Comparison of ENCODE assay signal across 23 mouse cellular contexts in the genomic region with DNA sequence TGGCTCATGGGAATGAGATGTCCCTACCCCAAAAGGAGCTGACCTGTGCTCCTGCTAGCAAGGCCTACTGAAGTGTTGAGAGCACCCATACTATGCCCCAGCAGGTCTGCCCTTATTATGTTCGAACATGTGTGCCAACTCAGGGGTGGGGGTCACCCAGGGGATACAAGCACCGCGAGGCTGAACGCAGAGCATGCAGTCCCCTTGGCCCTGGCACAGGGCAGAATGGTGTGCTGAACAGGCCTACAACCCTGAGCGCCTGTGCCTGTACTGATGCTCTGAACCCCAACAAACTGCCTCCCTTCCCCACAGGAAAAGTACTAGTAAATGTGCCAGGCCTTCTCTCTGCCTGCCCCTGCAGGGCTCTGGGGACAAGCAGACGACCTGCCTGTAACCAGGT. TPM values are rescaled to one million over a fixed set of nuclear protein-coding genes. Genes with fewer than 3 reads are reported as not detected.
DNase-seq lines count a peak whose midpoint lies in the region; ATAC-seq and TF ChIP-seq lines count a peak whose summit lies in the region.
"Had no signal": no experiment of that assay in that cellular context is flagged by ENCODE, and none has a peak within 500 bp of the region (broad histone marks: within the 10 kb centered on the region; RNA-seq: fewer than 3 reads in every experiment).

No protein-coding gene starts in this region.

- WGBS in forebrain, embryonic 11.5 days = 93% methylated on average over 6 of the region's 6 CpGs
- WGBS in forebrain, postnatal 0 days = over 99% methylated on average over 6 of the region's 6 CpGs

- H3K4me3 ChIP-seq in forebrain, embryonic 11.5 days (ENCODE audit: low read depth, low read length) = no peak overlapping the region
- H3K4me3 ChIP-seq in forebrain, postnatal 0 days (ENCODE audit: low read depth, low read length) = no peak overlapping the region
- H3K4me3 ChIP-seq: forebrain, embryonic 13.5 days; hindbrain, embryonic 15.5 days; neural tube, embryonic 12.5 days had no signal

- no peak for ATAC-seq in forebrain, embryonic 11.5 days (replicated peaks; ENCODE audit: low FRiP score)
- no peak for ATAC-seq in forebrain, postnatal 0 days
- ATAC-seq: forebrain, embryonic 13.5 days; intestine, postnatal 0 days had no signal

- H3K4me2 ChIP-seq in forebrain, embryonic 11.5 days (ENCODE audit: low read depth, low read length, severe bottlenecking) = no peak overlapping the region
- no peak overlapping the region for H3K4me2 ChIP-seq in forebrain, postnatal 0 days (ENCODE audit: low read depth)
- H3K4me2 ChIP-seq: forebrain, embryonic 13.5 days; heart, embryonic 11.5 days; hindbrain, embryonic 15.5 days; lung, embryonic 14.5 days; midbrain, embryonic 11.5 days; neural tube, embryonic 12.5 days had no signal

- H3K36me3 ChIP-seq in forebrain, embryonic 11.5 days (ENCODE audit: control insufficient read depth, insufficient read depth, low read length) = peaks cover 4% of the 10 kb centered on the region; the same call in 1 of the 2 replicates
- H3K36me3 ChIP-seq in forebrain, postnatal 0 days (ENCODE audit: insufficient read depth) = peaks cover 94% of the 10 kb centered on the region

- no peak overlapping the region for H3K27ac ChIP-seq in forebrain, embryonic 11.5 days (ENCODE audit: low read depth, low read length)
- H3K27ac ChIP-seq in forebrain, postnatal 0 days (ENCODE audit: low read depth, low read length) = no peak overlapping the region
- H3K27ac ChIP-seq: forebrain, embryonic 13.5 days; hindbrain, embryonic 15.5 days; macrophage; neural tube, embryonic 12.5 days had no signal

- no peaks in the 10 kb centered on the region for H3K4me1 ChIP-seq in forebrain, embryonic 11.5 days (replicated peaks; ENCODE audit: control insufficient read depth, insufficient read depth, low read length)
- H3K4me1 ChIP-seq in forebrain, postnatal 0 days (ENCODE audit: insufficient read depth) = no peaks in the 10 kb centered on the region
- H3K4me1 ChIP-seq: forebrain, embryonic 13.5 days; hindbrain, embryonic 15.5 days; neural tube, embryonic 12.5 days had no signal

- peak; percentile 39 for DNase-seq in forebrain, embryonic 11.5 days (ENCODE audit: low spot score)
- DNase-seq in forebrain, postnatal 0 days = no peak
- DNase-seq in kidney, adult 18-20 months = peak; percentile 2
- DNase-seq in kidney, adult 8-10 months = no peak
- peak; percentile 2 to 15 for DNase-seq in lung, postnatal 4 days
- no peak for DNase-seq in lung, adult 18-20 months
- DNase-seq in urinary bladder, postnatal 25 days (ENCODE audit: low spot score) = peak; percentile 2
- DNase-seq in urinary bladder, adult 18-20 months (ENCODE audit: low spot score in 2 of 2) = no peak
- DNase-seq: adrenal gland, adult 8-10 months; cerebellum, adult 8-10 months; gastrocnemius, postnatal 14 days; heart, postnatal 4 days; kidney, postnatal 14 days; lung, embryonic 14.5 days; right cerebral cortex, postnatal 14 days; thymus, adult 2 months had no signal

- H3K9ac ChIP-seq in forebrain, embryonic 11.5 days (ENCODE audit: low read length) = no peak overlapping the region
- no peak overlapping the region for H3K9ac ChIP-seq in forebrain, postnatal 0 days
- H3K9ac ChIP-seq: forebrain, embryonic 13.5 days; hindbrain, embryonic 15.5 days; lung, embryonic 14.5 days; neural tube, embryonic 12.5 days had no signal

- TF ChIP-seq CTCF in forebrain, postnatal 0 days (IDR thresholded peaks at IDR 0.05; ENCODE audit: low read depth) = no peak

- H3K9me3 ChIP-seq in forebrain, embryonic 11.5 days (ENCODE audit: control insufficient read depth, low read length) = no peaks in the 10 kb centered on the region
- no peaks in the 10 kb centered on the region for H3K9me3 ChIP-seq in forebrain, postnatal 0 days (ENCODE audit: low read length)
- H3K9me3 ChIP-seq: forebrain, embryonic 13.5 days; hindbrain, embryonic 15.5 days; neural tube, embryonic 12.5 days had no signal

- no peaks in the 10 kb centered on the region for H3K27me3 ChIP-seq in forebrain, embryonic 11.5 days (ENCODE audit: control insufficient read depth, insufficient read depth, low read length)
- H3K27me3 ChIP-seq in forebrain, postnatal 0 days (ENCODE audit: insufficient read depth, low read length) = no peaks in the 10 kb centered on the region
- H3K27me3 ChIP-seq: forebrain, embryonic 13.5 days; hindbrain, embryonic 15.5 days; neural tube, embryonic 12.5 days had no signal

RNA-seq across cellular contexts. Expression of a gene that starts 18.4 kb away (rescaled TPM):
- 122 and 131 TPM in 2 replicates for polyA plus RNA-seq in forebrain, embryonic 11.5 days (2014; fragmentation: Nextera tagmentation; extraction: Ambion mirVana)
- total RNA-seq in forebrain, postnatal 0 days (2014; rRNA removed) = 61.7 and 79.1 TPM in 2 replicates
- polyA plus RNA-seq in forebrain, postnatal 0 days (2015; fragmentation: Nextera tagmentation; extraction: Ambion mirVana) = 92.3 and 96.8 TPM in 2 replicates

RNA-seq across cellular contexts. Expression of a gene that starts 18.5 kb away (rescaled TPM):
- 9.4 and 10.1 TPM in 2 replicates for polyA plus RNA-seq in forebrain, embryonic 11.5 days (2014; fragmentation: Nextera tagmentation; extraction: Ambion mirVana)
- total RNA-seq in forebrain, postnatal 0 days (2014; rRNA removed) = 10.1 and 10.5 TPM in 2 replicates
- 8.8 and 10.4 TPM in 2 replicates for polyA plus RNA-seq in forebrain, postnatal 0 days (2015; fragmentation: Nextera tagmentation; extraction: Ambion mirVana)

RNA-seq across cellular contexts. Expression of a gene that starts 57.8 kb away (rescaled TPM):
- polyA plus RNA-seq in forebrain, embryonic 11.5 days (2014; fragmentation: Nextera tagmentation; extraction: Ambion mirVana) = 10.0 and 10.4 TPM in 2 replicates
- total RNA-seq in forebrain, postnatal 0 days (2014; rRNA removed) = 13.7 and 17.2 TPM in 2 replicates
- polyA plus RNA-seq in forebrain, postnatal 0 days (2015; fragmentation: Nextera tagmentation; extraction: Ambion mirVana) = 13.1 and 17.0 TPM in 2 replicates

Comparison
In these comparisons a context has a peak if more than half of its experiments do, and no peak if none do; other contexts are left out.
1. DNase-seq: peak in forebrain, embryonic 11.5 days (single experiment), kidney, adult 18-20 months (single experiment), lung, postnatal 4 days (2 of 2) and urinary bladder, postnatal 25 days (single experiment); none in forebrain, postnatal 0 days (single experiment), kidney, adult 8-10 months (0 of 2), lung, adult 18-20 months (0 of 2) and urinary bladder, adult 18-20 months (0 of 2).